Mouse (Mus musculus): Measurements from ENCODE around the gene Pcbd1.
A peak's percentile ranks its signal among the peaks of the same experiment; 100 is the strongest.
"Not testable (repeated sequence)": the region's sequence is repeated elsewhere in the genome, so short reads cannot be mapped to it uniquely, and the experiment has no call there.

The Pcbd1 gene

GRCm38 (mm10) chr10:61091866-61092265, 2.7 kb downstream of the Pcbd1 start:
- no peak for DNase-seq (ENCODE audit: low read depth, low spot score)

GRCm38 (mm10) chr10:61103564-61104114, 14.5 kb downstream of the Pcbd1 start:
- DNase-seq (ENCODE audit: low read depth, low spot score), result no peak

- DNase-seq (ENCODE audit: low read depth, low spot score), result peak; percentile 76
These were observed 25.2 kb downstream of the Pcbd1 start for GRCm38 (mm10) chr10:61114246-61114720.

- DNase-seq (ENCODE audit: low read depth, low spot score), result not testable (repeated sequence)
These were observed 32.6 kb downstream of the Pcbd1 start for GRCm38 (mm10) chr10:61121732-61122131.

- DNase-seq (ENCODE audit: low read depth, low spot score), result no peak
These were observed 34.3 kb downstream of the Pcbd1 start for GRCm38 (mm10) chr10:61123276-61123913.

GRCm38 (mm10) chr10:61124462-61124861, 35.3 kb downstream of the Pcbd1 start:
- no peak for DNase-seq (ENCODE audit: low read depth, low spot score)

GRCm38 (mm10) chr10:61128701-61129365, 39.7 kb downstream of the Pcbd1 start:
- no peak for DNase-seq (ENCODE audit: low read depth, low spot score)

GRCm38 (mm10) chr10:61130959-61131358, 41.8 kb downstream of the Pcbd1 start:
- DNase-seq (ENCODE audit: low read depth, low spot score), result peak; percentile 91

GRCm38 (mm10) chr10:61134041-61134440, 44.9 kb downstream of the Pcbd1 start:
- peak; percentile 59 for DNase-seq (ENCODE audit: low read depth, low spot score)

GRCm38 (mm10) chr10:61135226-61135839, 46.2 kb downstream of the Pcbd1 start:
- DNase-seq (ENCODE audit: low read depth, low spot score), result no peak

- DNase-seq (ENCODE audit: low read depth, low spot score), result no peak
These were observed 48.4 kb downstream of the Pcbd1 start for GRCm38 (mm10) chr10:61137567-61137966.

- peak; percentile 48 for DNase-seq (ENCODE audit: low read depth, low spot score)
These were observed 54.2 kb downstream of the Pcbd1 start for GRCm38 (mm10) chr10:61143343-61143742.

All from 3T3-L1 (cell line).